Mouse (Mus musculus) liver, adult 2 months (tissue): Measurements from ENCODE around the gene 4930564D02Rik. TPM values are rescaled to one million over a fixed set of nuclear protein-coding genes. Genes with fewer than 3 reads are reported as not detected.

Experiments
- DNase-seq: peaks from one replicate; pipeline ENCODE4 v3.0.0-alpha.2; 2011; ENCODE audit warnings: low read depth, low spot score; ENCODE audit errors: extremely low read depth
- H3K27ac ChIP-seq: fragments of 200-500 bp; replicated peaks from 2 replicates; pipeline ENCODE4 v1.5.1; 2012; ENCODE audit warnings: low read depth, mild to moderate bottlenecking, control low read depth, inconsistent platforms, low read length; ENCODE audit not compliant: insufficient read depth
- H3K27me3 ChIP-seq: fragments of 200-500 bp; 2 replicates; pipeline ENCODE4 v1.6.1; 2012; ENCODE audit warnings: mild to moderate bottlenecking, moderate library complexity, low read length, inconsistent platforms; ENCODE audit not compliant: control insufficient read depth, insufficient read depth
- H3K36me3 ChIP-seq: fragments of 200-500 bp; 2 replicates; pipeline ENCODE4 v1.6.1; 2012; ENCODE audit warnings: low read length, inconsistent platforms; ENCODE audit not compliant: control insufficient read depth, insufficient read depth
- H3K4me1 ChIP-seq: fragments of 200-500 bp; 2 replicates; pipeline ENCODE4 v1.6.1; 2011; ENCODE audit warnings: low read length; ENCODE audit not compliant: control insufficient read depth, insufficient read depth
- H3K4me3 ChIP-seq: fragments of 200-500 bp; 2 replicates; pipeline ENCODE4 v1.5.1; 2011; ENCODE audit warnings: low read depth, mild to moderate bottlenecking, control low read depth, low read length, moderate library complexity; ENCODE audit not compliant: insufficient read depth
- H3K79me2 ChIP-seq: fragments of 200-500 bp; 2 replicates; pipeline ENCODE4 v1.6.1; 2012; ENCODE audit warnings: inconsistent platforms, mild to moderate bottlenecking, low read length, moderate library complexity; ENCODE audit not compliant: control insufficient read depth, insufficient read depth
- H3K9ac ChIP-seq: fragments of 200-500 bp; 2 replicates; pipeline ENCODE4 v1.6.1; 2012; ENCODE audit warnings: low read depth, mild to moderate bottlenecking, control low read depth, inconsistent platforms, low read length
- CTCF ChIP-seq: fragments of 200-500 bp; IDR thresholded peaks from 2 replicates; pipeline ENCODE4 v1.5.1; 2011; ENCODE audit warnings: low read depth, low read length, control low read depth
- POLR2A ChIP-seq: fragments of 200-500 bp; IDR thresholded peaks from 2 replicates; pipeline ENCODE4 v1.6.1; 2011; ENCODE audit warnings: low read length, control low read depth; ENCODE audit not compliant: insufficient read depth; ENCODE audit errors: extremely low read depth
- WGBS: fragments of 180-500 bp; shearing (Covaris S2); methylation state at CpG from one replicate; pipeline ENCODE4 v1.1.7; 2018; 5-methylcytosine and 5-hydroxymethylcytosine counted together
- polyA plus RNA-seq: library from polyadenylated mRNA; depleted of rRNA; stranded (reverse); fragments of >200 nt; gene quantifications from 2 replicates; pipeline ENCODE4 v1.2.3, GENCODE M21; 2012; rRNA removed
- total RNA-seq: library from RNA; depleted of rRNA; stranded (reverse); fragments of >200 nt; gene quantifications from 2 replicates; pipeline ENCODE4 v1.2.3, GENCODE M21; 2014; rRNA removed

The 4930564D02Rik gene
- total RNA-seq, result not detected in 2 replicates
- not detected in 2 replicates for polyA plus RNA-seq

DNA sequence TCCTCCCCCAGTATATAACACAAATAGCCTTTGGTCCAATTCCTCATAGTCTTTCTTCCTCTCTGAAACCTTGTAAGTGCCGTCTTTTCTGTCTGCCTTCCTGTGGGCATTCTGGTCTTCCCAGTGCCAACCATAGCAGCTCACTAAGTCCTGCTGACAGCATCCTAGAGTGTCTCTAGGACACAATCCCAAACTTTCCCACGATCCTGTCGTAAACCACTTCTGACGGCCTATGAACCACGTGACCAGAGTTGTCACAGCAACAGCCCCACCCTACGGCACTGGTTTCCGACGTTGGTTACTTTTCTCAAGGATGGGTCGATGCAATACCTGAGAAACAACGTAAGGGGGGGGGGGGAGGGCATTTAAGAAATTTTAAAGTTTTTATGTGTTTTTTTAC is at the start of gene 4930564D02Rik:
Gene 4930564D02Rik (plus strand): TSS at position 301 of the 400 bp plus-strand sequence.
- Histone ChIP-seq H3K79me2 (no peaks in the 10 kb centered on the region), H3K4me3 (no peak within 1 kb of the TSS), H3K9ac (no peak within 1 kb of the TSS), H3K4me1 (no peaks in the 10 kb centered on the region), H3K27me3 (no peaks in the 10 kb centered on the region; the same call in 1 of the 2 replicates), H3K36me3 (no peaks in the 10 kb centered on the region), H3K27ac (no peak within 1 kb of the TSS)
- no peak for DNase-seq
- 84% methylated on average over 10 of the region's 10 CpGs for WGBS
- no peak for TF ChIP-seq CTCF
- no peak for TF ChIP-seq POLR2A

DNA sequence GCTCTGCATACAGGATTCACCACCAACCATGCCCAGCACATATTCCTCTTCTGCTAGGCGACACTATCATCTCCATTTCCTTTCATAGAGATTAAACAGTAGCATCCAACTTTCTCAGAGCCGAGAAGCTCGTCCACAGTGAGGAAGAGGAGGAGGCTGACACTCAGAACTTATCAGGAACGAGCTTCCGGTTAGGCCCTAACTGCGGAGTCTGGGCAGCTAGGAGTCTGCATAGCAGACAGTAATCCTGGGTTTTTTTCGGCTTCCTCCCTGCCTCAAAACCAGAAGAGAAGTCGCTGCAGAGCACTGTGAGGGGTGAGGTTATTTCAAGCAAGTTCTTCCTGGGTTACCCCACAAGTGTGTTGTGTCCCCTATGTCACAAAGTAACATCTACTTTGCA is 49.3 kb upstream of the 4930564D02Rik start:
- no peak for TF ChIP-seq POLR2A
- TF ChIP-seq CTCF, result no peak
- H3K36me3 ChIP-seq, result no peaks in the 10 kb centered on the region
- no peak overlapping the region for H3K9ac ChIP-seq
- peaks cover 12% of the 10 kb centered on the region for H3K4me1 ChIP-seq
- H3K27me3 ChIP-seq, result no peaks in the 10 kb centered on the region
- DNase-seq, result peak; percentile 30
- WGBS, result 78% methylated on average over 8 of the region's 8 CpGs
- peak overlapping the region; percentile 61 for H3K27ac ChIP-seq
- no peaks in the 10 kb centered on the region for H3K79me2 ChIP-seq
- H3K4me3 ChIP-seq, result no peak overlapping the region

DNA sequence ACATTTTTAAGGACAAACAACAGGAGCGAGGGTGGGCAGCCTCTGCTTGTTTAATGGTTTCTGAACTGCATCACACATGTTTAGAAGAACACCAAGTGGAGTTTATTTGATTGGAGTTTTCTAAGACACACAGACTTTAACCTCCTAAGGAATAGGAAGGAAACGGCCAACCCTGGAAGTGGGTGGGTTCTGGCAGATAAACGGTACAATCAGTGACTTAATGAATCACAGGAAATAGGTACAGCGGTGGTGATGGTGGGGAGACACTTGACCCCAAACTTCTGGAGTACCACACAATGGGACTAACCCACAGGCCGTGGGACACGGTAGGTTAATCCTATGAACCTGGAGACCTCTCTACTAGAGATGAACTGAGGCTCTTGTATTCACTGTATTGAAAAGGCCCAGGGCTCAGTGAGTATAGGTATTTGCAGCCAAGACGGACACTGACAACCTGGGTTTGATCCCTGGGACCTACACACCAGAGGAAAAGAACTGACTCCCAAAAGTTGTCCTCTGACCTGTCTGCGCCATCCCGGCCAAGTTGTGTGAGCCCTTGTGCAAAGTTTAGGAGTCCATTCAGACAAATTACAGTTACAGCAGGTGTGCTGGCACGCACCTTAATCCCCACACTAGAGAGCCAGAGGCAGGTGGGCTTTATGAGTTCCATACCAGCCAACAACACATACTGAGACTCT is 48.4 kb upstream of the 4930564D02Rik start:
- Histone ChIP-seq H3K9ac (no peak overlapping the region), H3K36me3 (no peaks in the 10 kb centered on the region), H3K4me3 (no peak overlapping the region), H3K27ac (peak overlapping the region; percentile 79), H3K27me3 (no peaks in the 10 kb centered on the region), H3K79me2 (no peaks in the 10 kb centered on the region), H3K4me1 (peaks cover 16% of the 10 kb centered on the region)
- TF ChIP-seq POLR2A (no peak), CTCF (no peak)
- peak; percentile 16 for DNase-seq
- WGBS, result 77% methylated on average over 10 of the region's 10 CpGs

DNA sequence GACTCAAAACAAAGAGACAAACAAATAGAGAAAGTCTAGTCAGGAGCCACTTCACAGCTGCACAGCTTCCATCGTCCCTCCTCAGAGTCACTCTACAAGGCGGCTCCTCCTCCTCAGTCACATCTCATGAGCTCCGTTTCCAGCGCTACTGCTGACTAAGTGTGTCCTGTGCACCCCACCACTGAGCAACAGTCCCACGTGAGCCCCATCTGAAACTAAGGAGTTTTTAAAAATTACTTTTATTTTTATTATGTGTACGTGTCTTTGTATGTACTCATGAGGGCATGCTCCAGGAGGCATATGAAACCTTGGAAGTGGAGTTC is 47.9 kb upstream of the 4930564D02Rik start:
- no peaks in the 10 kb centered on the region for H3K27me3 ChIP-seq
- H3K27ac ChIP-seq, result peak overlapping the region; percentile 79
- 83% methylated on average over 6 of the region's 6 CpGs for WGBS
- H3K4me3 ChIP-seq, result no peak overlapping the region
- no peaks in the 10 kb centered on the region for H3K36me3 ChIP-seq
- H3K79me2 ChIP-seq, result no peaks in the 10 kb centered on the region
- H3K4me1 ChIP-seq, result peaks cover 16% of the 10 kb centered on the region
- DNase-seq, result no peak
- no peak overlapping the region for H3K9ac ChIP-seq
- TF ChIP-seq CTCF, result no peak
- no peak for TF ChIP-seq POLR2A

DNA sequence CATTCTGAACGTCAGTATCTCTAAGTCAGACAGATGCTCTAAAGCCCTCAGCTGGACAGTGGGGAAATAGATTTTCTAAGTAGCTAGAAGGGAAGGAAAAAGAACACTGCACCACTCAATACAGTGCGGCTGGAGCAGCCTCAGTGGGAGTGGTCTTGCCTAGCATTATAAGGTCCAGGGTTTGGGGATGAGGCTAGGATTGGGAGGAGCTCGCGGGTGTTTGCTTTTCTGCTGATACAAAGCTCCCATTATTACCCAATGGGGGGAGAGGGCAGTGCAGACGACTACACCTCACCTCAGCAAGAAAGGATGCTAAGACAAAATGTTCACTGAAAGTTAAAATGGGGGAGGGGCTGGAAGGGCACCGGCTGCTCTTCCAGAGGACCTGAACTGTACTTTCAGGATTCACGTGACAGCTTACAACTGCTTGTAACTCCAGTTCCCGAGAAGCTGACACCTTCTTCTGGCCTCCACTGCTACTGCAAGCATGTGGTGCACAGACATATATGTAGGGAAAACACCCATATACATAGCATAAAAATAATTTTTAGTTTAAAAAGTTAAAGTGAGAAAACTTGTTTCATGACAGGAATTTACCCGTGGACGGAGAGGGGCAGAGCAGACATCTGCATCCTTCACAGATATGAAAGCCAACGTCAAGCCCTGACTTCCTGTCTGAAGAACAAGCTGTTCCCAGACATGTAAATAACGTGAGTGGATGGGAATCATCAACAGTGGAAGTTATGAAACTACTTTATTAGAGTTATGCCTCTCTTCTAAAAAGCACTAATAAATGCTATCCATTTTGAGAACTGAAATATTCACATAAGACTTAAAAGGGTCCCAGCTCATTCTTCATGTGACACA is 46.6 kb upstream of the 4930564D02Rik start:
- 44% methylated on average over 12 of the region's 12 CpGs for WGBS
- no peak overlapping the region for H3K4me3 ChIP-seq
- H3K79me2 ChIP-seq, result no peaks in the 10 kb centered on the region
- no peak overlapping the region for H3K9ac ChIP-seq
- peak; percentile 39 for DNase-seq
- TF ChIP-seq POLR2A (no peak), CTCF (no peak)
- no peaks in the 10 kb centered on the region for H3K36me3 ChIP-seq
- H3K27me3 ChIP-seq, result no peaks in the 10 kb centered on the region
- peaks cover 16% of the 10 kb centered on the region for H3K4me1 ChIP-seq
- H3K27ac ChIP-seq, result peak overlapping the region; percentile 90
